Mouse (Mus musculus) limb, embryonic 13.5 days (tissue): ENCODE measurements around the gene Il4. TPM values are rescaled to one million over a fixed set of nuclear protein-coding genes. Genes with fewer than 3 reads are reported as not detected.
A peak's percentile ranks its signal among the peaks of the same experiment; 100 is the strongest.

Experiments
- ATAC-seq: fragments of 200-750 bp; cut with Nextera tagmentation; 2 replicates; pipeline ENCODE4 v1.8.0; 2017; ENCODE audit warnings: low read depth, moderate number of reproducible peaks, moderate TSS enrichment; ENCODE audit not compliant: low FRiP score
- H3K27ac ChIP-seq: fragments of 300-500 bp; sonication (generic); 2 replicates; pipeline ENCODE4 v1.5.1; 2015; ENCODE audit warnings: inconsistent platforms, mild to moderate bottlenecking, moderate library complexity
- H3K27me3 ChIP-seq: fragments of 300-500 bp; sonication (generic); 2 replicates; pipeline ENCODE4 v1.6.1; 2015; ENCODE audit warnings: mild to moderate bottlenecking, inconsistent platforms
- H3K36me3 ChIP-seq: fragments of 300-500 bp; sonication (generic); 2 replicates; pipeline ENCODE4 v1.6.1; 2015; ENCODE audit warnings: inconsistent platforms, mild to moderate bottlenecking, moderate library complexity
- H3K4me1 ChIP-seq: fragments of 300-500 bp; sonication (generic); 2 replicates; pipeline ENCODE4 v1.6.1; 2015; ENCODE audit warnings: inconsistent platforms
- H3K4me2 ChIP-seq: fragments of 300-500 bp; sonication (generic); replicated peaks from 2 replicates; pipeline ENCODE4 v1.6.1; 2015; ENCODE audit warnings: inconsistent platforms, mild to moderate bottlenecking, moderate library complexity
- H3K4me3 ChIP-seq: fragments of 300-500 bp; sonication (generic); 2 replicates; pipeline ENCODE4 v1.5.1; 2015; ENCODE audit warnings: moderate library complexity, mild to moderate bottlenecking, inconsistent platforms
- H3K9ac ChIP-seq: fragments of 300-500 bp; sonication (generic); 2 replicates; pipeline ENCODE4 v1.6.1; 2015; ENCODE audit warnings: mild to moderate bottlenecking, inconsistent platforms
- H3K9me3 ChIP-seq: fragments of 300-500 bp; sonication (generic); 2 replicates; pipeline ENCODE4 v1.6.1; 2016; ENCODE audit warnings: inconsistent platforms
- WGBS: fragments of 180-500 bp; shearing (Covaris S2); methylation state at CpG from one replicate; pipeline ENCODE4 v1.1.7; 2015; 5-methylcytosine and 5-hydroxymethylcytosine counted together
- polyA plus RNA-seq: library from polyadenylated mRNA; unstranded; fragments of >200 nt; fragmentation: Nextera tagmentation; extraction: Ambion mirVana; gene quantifications from 2 replicates; pipeline ENCODE4 v1.2.1, GENCODE M21; 2015

The Il4 gene
- polyA plus RNA-seq, 1 experiment from 2014 or later = 2.2 TPM

GRCm38 (mm10) chr11:53637046-53637802 is 18.8 kb upstream of the Il4 start:
- Histone ChIP-seq H3K9me3 (no peaks in the 10 kb centered on the region), H3K4me1 (peaks cover 18% of the 10 kb centered on the region), H3K4me2 (peak overlapping the region; percentile 80), H3K36me3 (no peaks in the 10 kb centered on the region), H3K27me3 (peaks cover 8% of the 10 kb centered on the region), H3K4me3 (peak overlapping the region; percentile 7), H3K9ac (peak overlapping the region; percentile 32; the same call in 1 of the 2 replicates), H3K27ac (no peak overlapping the region)
- 8% methylated on average over 21 of the region's 21 CpGs for WGBS
- no peak for ATAC-seq

- H3K27ac ChIP-seq = no peak overlapping the region
- ATAC-seq = no peak
Observed at GRCm38 (mm10) chr11:53636183-53636646, 17.7 kb upstream of the Il4 start.

GRCm38 (mm10) chr11:53635590-53636182 is 17.2 kb upstream of the Il4 start:
- WGBS = 47% methylated on average over 9 of the region's 9 CpGs
- Histone ChIP-seq H3K27me3 (peaks cover 8% of the 10 kb centered on the region), H3K9ac (peak overlapping the region; percentile 61), H3K27ac (no peak overlapping the region), H3K36me3 (no peaks in the 10 kb centered on the region), H3K9me3 (no peaks in the 10 kb centered on the region), H3K4me3 (peak overlapping the region; percentile 43), H3K4me1 (peaks cover 18% of the 10 kb centered on the region), H3K4me2 (peak overlapping the region; percentile 80)
- no peak for ATAC-seq

More at GRCm38 (mm10) chr11:53636183-53636646, 17.7 kb upstream of the Il4 start:
- Histone ChIP-seq H3K9ac (peak overlapping the region; percentile 61), H3K9me3 (no peaks in the 10 kb centered on the region), H3K4me3 (peak overlapping the region; percentile 43), H3K4me1 (peaks cover 18% of the 10 kb centered on the region), H3K4me2 (peak overlapping the region; percentile 80), H3K36me3 (no peaks in the 10 kb centered on the region), H3K27me3 (peaks cover 8% of the 10 kb centered on the region)
- 2% methylated on average over 39 of the region's 40 CpGs for WGBS

GRCm38 (mm10) chr11:53634556-53634955 is 16.1 kb upstream of the Il4 start, which contains the start of gene Il13:
Il13 (minus strand) TSS chr11:53634702.
- H3K4me2 ChIP-seq = no peak within 1 kb of the TSS
- H3K9me3 ChIP-seq = no peaks in the 10 kb centered on the region
- no peak within 1 kb of the TSS for H3K9ac ChIP-seq
- H3K27ac ChIP-seq = no peak within 1 kb of the TSS
- peaks cover 8% of the 10 kb centered on the region for H3K27me3 ChIP-seq
- no peak within 1 kb of the TSS for H3K4me3 ChIP-seq
- ATAC-seq = no peak
- WGBS = 90% methylated on average over 8 of the region's 8 CpGs
- H3K36me3 ChIP-seq = no peaks in the 10 kb centered on the region
- peaks cover 18% of the 10 kb centered on the region for H3K4me1 ChIP-seq

GRCm38 (mm10) chr11:53633644-53634043 is 15.2 kb upstream of the Il4 start:
- Histone ChIP-seq H3K4me3 (no peak overlapping the region), H3K27ac (no peak overlapping the region), H3K4me1 (peaks cover 18% of the 10 kb centered on the region), H3K9ac (no peak overlapping the region), H3K9me3 (no peaks in the 10 kb centered on the region), H3K36me3 (no peaks in the 10 kb centered on the region), H3K27me3 (peaks cover 8% of the 10 kb centered on the region), H3K4me2 (no peak overlapping the region)
- no peak for ATAC-seq
- WGBS = 81% methylated on average over 7 of the region's 7 CpGs

GRCm38 (mm10) chr11:53632122-53632733 is 13.8 kb upstream of the Il4 start:
- WGBS = 71% methylated on average over 14 of the region's 14 CpGs
- H3K4me2 ChIP-seq = no peak overlapping the region
- H3K27me3 ChIP-seq = peaks cover 8% of the 10 kb centered on the region
- peaks cover 15% of the 10 kb centered on the region for H3K4me1 ChIP-seq
- no peaks in the 10 kb centered on the region for H3K36me3 ChIP-seq
- ATAC-seq = no peak
- H3K27ac ChIP-seq = no peak overlapping the region
- H3K9me3 ChIP-seq = no peaks in the 10 kb centered on the region
- no peak overlapping the region for H3K4me3 ChIP-seq
- H3K9ac ChIP-seq = no peak overlapping the region

GRCm38 (mm10) chr11:53627859-53628258 is 9.4 kb upstream of the Il4 start:
- no peaks in the 10 kb centered on the region for H3K9me3 ChIP-seq
- no peaks in the 10 kb centered on the region for H3K4me1 ChIP-seq
- no peak overlapping the region for H3K4me2 ChIP-seq
- H3K36me3 ChIP-seq = no peaks in the 10 kb centered on the region
- WGBS = 18% methylated on average over 1 of the region's 1 CpGs
- H3K4me3 ChIP-seq = no peak overlapping the region
- no peak overlapping the region for H3K27ac ChIP-seq
- H3K9ac ChIP-seq = no peak overlapping the region
- ATAC-seq = peak; percentile 69; the same call in 1 of the 2 replicates
- H3K27me3 ChIP-seq = no peaks in the 10 kb centered on the region

GRCm38 (mm10) chr11:53626802-53627373 is 8.4 kb upstream of the Il4 start:
- no peaks in the 10 kb centered on the region for H3K36me3 ChIP-seq
- WGBS = 71% methylated on average over 17 of the region's 17 CpGs
- no peak overlapping the region for H3K4me3 ChIP-seq
- H3K9ac ChIP-seq = peak overlapping the region; percentile 39; the same call in 1 of the 2 replicates
- no peaks in the 10 kb centered on the region for H3K4me1 ChIP-seq
- H3K27ac ChIP-seq = no peak overlapping the region
- H3K9me3 ChIP-seq = no peaks in the 10 kb centered on the region
- H3K4me2 ChIP-seq = no peak overlapping the region
- ATAC-seq = no peak
- no peaks in the 10 kb centered on the region for H3K27me3 ChIP-seq

- Histone ChIP-seq H3K36me3 (no peaks in the 10 kb centered on the region), H3K9ac (no peak overlapping the region), H3K4me1 (no peaks in the 10 kb centered on the region), H3K4me3 (no peak overlapping the region), H3K27me3 (no peaks in the 10 kb centered on the region), H3K4me2 (no peak overlapping the region), H3K27ac (no peak overlapping the region), H3K9me3 (no peaks in the 10 kb centered on the region)
- no peak for ATAC-seq
- 91% methylated on average over 2 of the region's 2 CpGs for WGBS
Observed at GRCm38 (mm10) chr11:53624124-53624523, 5.7 kb upstream of the Il4 start.

- no peaks in the 10 kb centered on the region for H3K9me3 ChIP-seq
- 88% methylated on average over 9 of the region's 9 CpGs for WGBS
- H3K36me3 ChIP-seq = no peaks in the 10 kb centered on the region
- no peak overlapping the region for H3K27ac ChIP-seq
- H3K4me1 ChIP-seq = no peaks in the 10 kb centered on the region
- no peak overlapping the region for H3K9ac ChIP-seq
- H3K27me3 ChIP-seq = no peaks in the 10 kb centered on the region
- no peak for ATAC-seq
- no peak overlapping the region for H3K4me3 ChIP-seq
- H3K4me2 ChIP-seq = no peak overlapping the region
Observed at GRCm38 (mm10) chr11:53623573-53623972, 5.1 kb upstream of the Il4 start.

GRCm38 (mm10) chr11:53622440-53622806 is 4.0 kb upstream of the Il4 start:
- Histone ChIP-seq H3K27ac (no peak overlapping the region), H3K9me3 (no peaks in the 10 kb centered on the region), H3K4me3 (no peak overlapping the region), H3K27me3 (no peaks in the 10 kb centered on the region), H3K36me3 (no peaks in the 10 kb centered on the region), H3K9ac (no peak overlapping the region), H3K4me1 (no peaks in the 10 kb centered on the region), H3K4me2 (no peak overlapping the region)
- WGBS = 58% methylated on average over 6 of the region's 6 CpGs
- no peak for ATAC-seq
